Mouse (Mus musculus): ENCODE data around the gene Osbpl6.
A peak's percentile ranks its signal among the peaks of the same experiment; 100 is the strongest.

Osbpl6 gene

DNA sequence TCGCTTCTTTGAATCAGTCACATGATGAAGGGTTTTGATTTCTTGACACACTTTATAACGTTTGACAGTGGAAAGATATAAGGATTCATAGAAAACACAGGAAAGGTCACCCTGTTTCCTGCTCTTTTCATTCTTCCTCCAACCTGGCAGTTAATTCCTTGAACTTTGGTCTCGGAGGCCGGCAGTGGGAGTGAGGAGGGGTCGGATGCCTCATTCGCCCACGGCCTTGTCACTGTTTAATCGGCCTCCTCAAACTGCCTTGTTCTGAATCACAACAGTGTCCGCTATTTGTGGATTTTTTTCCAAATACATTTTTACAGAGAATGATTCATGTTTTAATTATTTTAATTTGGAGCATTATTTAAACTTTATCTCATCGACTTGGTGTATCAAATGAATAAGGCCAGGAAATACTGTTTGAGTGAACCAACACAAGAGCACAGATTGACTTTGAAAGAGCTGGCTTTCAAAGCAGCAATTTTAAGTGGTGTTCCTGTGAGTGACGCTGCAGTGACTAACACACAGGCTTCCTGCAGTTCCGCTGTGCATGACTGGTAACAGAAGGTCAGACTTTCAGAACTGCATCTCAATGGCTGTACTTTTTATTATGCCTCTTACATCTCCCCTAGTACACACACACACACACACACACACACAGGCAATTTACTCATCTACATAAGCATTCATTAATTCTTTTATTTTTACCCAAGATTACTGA is 98.0 kb downstream of the Osbpl6 start:
- DNase-seq, result no peak

DNA sequence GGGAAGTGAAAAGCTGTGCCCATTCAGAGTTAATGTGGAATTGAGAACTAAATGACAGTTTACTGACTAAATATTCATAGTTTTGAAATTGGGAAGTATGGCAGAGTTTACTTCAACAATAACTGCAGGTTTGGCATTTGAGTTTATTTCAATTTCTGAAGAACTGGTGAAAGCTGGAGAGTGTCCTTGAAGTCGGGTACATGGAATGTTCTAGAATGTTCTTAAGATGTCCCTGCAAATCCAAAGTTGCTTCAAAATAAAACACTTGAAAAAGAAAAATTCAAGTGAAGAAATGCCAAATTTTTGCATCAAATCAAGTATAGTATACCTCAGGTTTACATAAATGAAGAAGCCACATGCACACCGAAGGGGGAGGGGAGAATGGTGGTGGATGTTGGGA is 98.7 kb downstream of the Osbpl6 start:
- DNase-seq, result no peak

DNA sequence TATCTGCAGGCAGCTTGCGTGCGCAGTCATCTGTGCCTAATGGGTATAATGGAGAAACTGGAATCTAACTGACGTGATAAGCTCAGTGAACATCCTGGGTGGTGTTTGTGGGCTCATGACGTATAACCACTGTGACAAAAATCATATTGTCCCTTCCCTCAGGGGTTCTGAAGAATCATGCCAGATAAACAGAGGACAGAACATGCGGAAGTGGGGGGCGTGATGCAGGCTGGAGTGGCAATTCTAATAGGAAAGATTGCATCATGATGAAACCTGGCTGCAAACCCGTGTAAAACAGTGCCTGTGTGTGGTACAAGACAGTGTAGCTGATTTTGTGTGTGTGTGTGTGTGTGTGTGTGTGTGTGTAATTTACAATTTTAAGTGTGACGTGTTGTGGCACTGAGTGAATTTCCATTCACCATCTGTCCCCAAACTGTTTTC is 105.0 kb downstream of the Osbpl6 start:
- peak in 1 of 2 experiments; percentile 15 for DNase-seq

DNA sequence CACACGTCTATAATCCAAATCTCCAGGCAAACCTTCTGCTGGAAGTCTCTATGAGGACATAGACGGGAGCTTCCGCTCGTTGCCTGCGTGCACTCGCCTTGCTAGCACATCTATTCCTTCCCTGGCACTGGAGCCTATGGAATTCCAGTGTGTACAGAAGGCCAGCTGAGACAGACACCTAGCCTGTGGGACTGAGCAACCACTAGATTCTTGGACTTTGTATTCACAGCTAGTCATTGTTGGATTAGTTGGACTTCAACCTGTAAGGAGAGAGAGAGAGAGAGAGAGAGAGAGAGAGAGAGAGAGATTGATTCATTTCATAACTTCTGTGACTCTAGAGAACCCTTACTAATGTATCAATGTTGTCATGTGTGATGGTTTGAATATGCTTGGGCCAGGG is 105.8 kb downstream of the Osbpl6 start:
- no peak for DNase-seq

DNA sequence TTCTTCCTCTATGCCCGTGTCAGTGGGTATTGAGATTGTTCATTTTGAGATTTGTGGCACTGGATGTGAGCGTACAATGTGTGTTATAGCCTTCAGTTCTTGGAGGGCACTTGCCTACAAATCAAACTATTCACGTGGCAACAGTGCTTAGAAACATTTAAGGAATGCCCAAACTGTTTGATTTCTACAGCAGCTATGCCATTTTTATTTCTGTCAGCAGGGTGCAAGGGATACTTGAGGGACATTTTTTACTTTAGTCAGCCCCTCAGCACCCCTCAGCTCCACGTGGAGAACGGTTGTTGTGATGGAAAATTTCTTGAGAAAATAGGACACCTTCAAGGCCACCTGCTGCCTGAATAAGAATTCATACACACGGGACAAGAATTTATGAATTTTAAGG is 106.6 kb downstream of the Osbpl6 start:
- DNase-seq, result no peak

DNA sequence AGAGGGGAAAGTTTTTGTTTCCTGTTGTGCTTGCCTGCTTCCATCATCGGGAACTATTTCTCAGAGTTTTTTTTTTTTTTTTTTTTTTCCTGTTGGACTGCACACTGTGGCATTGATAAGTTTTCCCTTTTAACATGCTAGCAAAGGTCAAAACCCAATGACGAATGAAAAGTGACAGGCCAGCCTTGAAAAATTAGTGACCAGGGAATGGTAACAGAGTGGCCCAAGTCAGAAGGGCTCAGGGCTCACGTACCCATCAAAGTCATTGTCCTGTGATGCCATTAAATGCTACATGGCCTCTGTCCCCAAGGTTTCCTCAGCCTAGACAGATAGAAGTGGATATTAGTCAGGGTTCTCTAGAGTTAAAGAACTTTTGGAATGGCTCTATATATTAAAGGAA is 107.0 kb downstream of the Osbpl6 start:
- no peak for DNase-seq

DNA sequence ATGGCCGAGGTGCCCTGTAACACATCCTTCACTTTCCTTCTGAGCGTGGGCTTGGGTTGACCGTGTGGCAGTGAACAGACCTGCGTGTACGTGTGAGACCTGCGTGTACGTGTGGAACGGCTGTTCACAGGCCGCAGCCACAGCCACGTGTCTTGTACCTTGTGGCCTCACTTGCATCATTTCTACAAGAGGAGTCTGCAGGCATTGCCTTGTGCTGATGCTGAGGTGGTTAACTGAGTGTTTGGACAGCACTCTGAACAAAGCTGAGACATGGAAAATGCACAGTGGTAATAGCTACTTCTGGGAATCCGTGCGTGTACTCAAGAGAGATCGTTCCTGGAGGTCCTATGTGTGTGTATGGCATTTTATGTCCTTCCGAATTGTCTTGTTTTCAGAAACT is 111.2 kb downstream of the Osbpl6 start:
- DNase-seq, result no peak

DNA sequence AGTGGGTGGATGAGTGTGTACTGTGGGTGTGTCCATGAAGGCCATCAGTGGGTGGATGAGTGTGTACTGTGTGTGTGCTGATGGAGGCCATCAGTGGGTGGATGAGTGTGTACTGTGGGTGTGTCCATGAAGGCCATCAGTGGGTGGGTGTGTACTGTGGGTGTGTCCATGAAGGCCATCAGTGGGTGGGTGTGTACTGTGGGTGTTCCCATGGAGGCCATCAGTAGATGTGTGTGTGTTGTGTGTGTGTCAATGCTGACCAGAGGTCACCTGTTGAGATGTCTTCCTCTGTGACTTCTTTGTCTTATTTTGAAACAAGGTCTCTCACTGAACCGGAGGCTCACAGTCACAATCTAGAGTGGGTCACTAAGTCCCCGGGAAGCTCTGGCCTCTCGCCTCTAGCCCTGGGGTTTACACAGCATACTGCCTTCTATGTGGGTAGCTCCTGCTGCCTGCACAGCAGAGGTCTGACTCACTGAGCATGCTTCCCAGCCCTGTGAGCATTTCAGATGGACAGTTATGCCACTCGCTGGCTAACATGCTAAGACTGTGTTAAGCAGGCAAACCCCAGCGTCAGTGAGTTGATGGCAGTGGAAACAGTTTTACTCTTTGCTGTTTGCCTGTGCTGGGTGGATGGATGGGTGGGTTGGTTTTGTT is 112.2 kb downstream of the Osbpl6 start:
- no peak for DNase-seq

DNA sequence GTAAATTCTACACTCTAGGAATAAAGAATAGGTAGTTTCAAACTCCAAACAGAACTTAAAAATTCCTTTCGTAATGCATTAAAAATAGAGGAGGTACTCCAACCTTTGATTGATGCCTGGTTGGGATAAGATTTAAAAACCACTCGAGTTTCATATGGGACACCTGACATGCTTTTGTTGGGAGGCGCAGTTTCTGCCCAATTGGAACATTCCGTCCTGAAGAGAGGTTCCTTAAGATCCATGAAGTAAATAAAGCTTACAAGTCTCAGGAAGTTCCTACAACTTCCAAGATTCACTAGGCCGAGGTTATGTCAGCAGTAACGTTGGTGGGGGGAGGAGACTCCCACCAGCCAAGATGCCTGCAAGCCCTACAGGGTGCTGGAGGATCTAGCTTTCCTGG is 115.3 kb downstream of the Osbpl6 start:
- no peak for DNase-seq

DNA sequence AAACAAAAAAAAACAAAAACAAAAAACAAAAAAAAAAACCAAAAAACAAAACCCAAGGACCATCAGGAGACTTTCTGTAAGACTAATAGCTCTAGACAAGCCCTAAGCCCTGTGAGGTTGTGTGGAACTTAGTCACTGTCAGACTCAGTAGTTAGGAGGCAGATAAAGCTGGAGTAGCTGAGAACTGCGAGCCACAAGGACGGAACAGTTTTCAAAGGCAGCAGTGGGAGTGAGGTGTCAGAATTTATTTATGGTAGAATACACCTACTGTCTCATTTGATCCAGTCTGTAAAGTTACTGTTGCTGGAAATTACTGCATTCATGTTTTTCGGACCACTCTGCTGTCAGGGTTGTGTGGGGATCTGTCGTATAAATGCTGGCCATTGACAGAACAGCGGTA is 118.1 kb downstream of the Osbpl6 start:
- no peak for DNase-seq

DNA sequence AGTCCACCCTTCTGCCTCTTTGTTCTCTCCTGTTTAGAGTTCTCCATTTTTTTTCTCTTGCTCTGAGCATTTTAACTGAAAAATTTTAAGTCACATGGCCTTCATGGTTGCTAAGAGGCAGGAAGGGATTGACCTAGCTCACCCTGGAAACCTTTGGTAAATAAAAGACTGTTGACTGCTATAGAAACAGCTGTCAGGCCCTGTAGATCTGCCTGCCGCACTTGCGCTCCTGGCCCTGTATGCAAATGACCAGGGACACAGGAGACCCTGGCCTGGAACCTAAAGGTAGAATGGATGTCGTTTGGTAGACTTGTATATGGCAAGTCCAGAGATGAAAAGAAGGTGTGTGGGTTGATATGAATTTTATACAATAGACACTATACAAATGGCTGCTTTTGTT is 119.3 kb downstream of the Osbpl6 start:
- DNase-seq, result no peak

DNA sequence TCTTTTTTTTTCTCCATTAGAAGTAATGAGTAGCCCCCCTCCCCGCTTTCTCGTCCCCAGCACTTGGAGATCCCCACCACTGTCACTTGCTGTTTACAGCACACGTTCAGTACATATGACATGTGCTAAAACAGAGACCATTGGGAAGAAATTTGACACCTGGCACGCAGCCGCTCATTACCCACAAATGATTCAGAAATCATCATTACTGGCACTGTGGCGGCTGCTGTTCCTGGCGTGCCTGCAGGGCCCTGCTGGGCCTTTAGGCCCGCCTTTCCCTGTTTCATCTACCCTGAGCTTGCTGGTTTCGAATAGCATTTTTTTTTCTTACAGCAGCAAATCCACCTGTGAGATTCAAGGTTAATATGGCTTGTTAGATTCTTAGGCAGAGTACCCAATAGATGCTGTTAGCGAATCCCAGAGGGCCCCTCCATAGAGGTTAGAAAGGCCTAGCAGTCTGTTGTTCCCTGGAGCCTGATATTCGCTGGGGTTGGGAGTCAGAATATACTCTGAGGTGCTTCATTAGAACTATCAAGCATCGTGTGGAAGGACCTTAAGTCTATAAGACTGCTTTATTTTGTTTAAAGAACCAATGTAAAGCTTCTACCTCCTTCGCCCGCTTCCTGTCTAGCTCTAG is 126.3 kb downstream of the Osbpl6 start:
- DNase-seq, result peak; percentile 46 to 60

DNA sequence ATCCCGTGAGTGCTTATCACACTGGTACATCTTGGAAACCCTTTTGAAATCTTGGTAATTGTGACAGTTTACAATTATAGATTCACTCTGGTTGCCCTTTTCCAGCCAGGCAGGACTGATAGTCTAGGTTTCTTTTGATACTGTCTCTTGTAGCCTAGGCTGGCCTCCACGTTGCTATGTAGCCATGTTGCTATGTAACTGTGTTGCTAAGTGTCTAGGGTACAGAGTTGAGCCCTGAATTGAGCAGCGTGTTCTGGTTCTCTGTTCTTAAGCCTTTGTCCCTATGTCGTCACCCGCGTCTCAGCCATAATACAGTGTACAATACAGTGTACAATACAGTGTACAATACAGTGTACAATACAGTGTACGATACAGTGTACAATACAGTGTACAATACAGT is 128.6 kb downstream of the Osbpl6 start:
- DNase-seq, result no peak

DNA sequence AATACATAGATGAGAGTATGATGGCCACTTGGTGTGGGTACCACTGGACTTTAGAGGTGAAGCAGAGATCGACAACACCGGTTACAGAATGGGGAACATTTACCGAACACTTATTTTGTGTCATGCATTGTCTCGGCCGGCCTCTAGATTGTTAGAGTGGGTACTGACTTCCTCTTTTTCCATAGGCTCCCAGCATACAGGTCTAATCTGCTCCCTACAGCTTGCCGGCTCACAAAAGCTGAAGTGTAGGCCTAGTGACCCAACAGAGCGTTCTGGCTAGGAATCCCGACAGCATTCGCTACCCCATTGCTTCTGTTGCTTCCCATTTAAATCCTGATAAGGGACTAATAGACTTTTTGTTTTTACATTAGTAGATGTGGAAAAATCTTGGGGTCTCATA is 135.6 kb downstream of the Osbpl6 start:
- DNase-seq, result no peak

DNA sequence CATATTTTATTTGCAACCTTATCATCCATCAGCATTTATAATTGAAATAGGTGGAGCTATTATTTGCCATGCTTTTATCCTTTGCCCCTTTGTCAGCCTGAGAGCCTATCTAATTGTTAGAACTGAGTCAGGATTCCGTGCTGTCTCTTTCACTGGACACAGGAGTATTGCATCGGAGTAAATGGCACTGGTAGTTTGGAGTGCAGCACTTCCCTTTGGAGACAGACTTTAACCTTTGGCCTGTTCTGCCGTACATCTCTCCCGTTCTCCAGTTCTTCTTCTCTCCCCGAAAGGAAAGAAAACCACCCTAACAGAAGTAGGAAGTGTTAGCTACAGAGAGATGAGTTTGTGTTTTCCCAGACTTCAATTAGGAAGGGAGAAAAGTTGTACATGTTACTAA is 136.6 kb downstream of the Osbpl6 start:
- DNase-seq, result no peak

DNA sequence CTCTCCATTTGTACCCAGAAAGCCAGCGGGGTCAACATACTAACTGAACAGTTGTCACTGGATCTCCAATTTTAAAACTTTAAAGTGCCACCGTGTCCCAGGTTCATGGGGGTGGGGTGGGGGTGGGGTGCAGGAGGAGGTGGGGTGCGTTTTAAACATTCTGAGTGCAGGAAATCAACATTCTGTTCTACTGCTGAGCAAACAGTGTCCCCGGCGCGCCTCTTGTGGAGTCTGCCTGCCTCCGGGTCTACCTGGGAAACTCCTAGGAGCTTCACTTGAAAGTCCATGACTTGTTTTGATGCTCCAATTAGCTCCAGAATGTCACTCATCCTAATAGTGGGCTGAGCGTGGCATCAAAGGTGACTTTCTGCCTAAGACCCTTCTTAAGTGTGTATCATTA is 139.2 kb downstream of the Osbpl6 start:
- no peak for DNase-seq

DNA sequence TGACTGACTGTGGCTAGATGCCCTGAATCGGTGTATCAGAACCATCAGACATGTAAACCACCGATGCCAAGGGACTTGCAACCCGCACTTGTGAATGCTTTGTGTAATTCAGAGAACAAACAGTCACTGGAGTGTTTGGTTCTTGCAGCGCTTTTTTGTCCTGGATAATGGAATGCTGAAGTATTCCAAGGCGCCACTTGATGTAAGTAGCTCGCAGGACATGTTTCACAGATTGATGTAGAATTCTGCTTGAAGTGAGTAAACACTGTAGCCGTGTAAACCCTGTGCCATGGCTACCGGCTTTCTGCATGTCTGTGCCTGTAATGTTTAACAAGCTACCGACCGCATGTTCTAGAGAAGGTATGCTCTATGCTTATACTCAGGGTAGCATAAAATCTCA is 141.9 kb downstream of the Osbpl6 start:
- no peak for DNase-seq

DNA sequence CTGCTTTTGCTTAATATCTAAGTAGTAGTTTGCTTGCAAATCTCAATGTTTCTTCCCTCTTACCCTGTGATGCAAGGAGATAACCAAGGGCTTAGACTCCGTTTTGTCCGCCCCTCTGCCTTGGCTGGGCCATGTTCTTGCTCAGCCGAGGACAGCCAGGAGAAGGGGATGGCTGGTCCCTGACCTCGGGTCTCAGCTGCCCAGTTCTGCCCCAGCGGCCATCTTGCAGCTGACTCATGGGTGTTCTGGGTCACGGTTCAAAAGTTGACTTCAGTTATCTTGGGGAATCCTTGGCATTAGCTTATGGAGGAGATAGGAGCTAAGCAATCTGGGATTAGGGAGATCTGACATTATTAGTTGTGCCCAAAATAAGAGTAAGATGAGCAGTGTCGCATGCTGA is 142.5 kb downstream of the Osbpl6 start:
- no peak for DNase-seq

DNA sequence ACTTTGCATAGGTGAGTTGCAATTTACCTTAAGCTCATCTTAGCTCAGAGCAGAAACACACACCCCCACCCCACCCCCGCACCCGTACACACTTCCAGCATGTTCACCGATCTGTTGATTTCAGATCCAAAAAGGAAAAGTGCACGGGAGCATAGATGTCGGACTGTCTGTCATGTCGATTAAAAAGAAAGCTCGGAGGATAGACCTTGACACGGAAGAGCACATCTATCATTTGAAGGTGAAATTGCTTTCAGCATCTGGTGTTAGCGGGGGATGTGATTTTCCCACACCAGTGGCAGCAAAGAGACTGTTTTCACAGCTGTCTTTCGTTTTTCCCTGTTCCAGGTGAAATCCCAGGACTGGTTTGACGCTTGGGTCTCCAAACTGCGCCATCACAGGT is 143.0 kb downstream of the Osbpl6 start:
- no peak for DNase-seq

DNA sequence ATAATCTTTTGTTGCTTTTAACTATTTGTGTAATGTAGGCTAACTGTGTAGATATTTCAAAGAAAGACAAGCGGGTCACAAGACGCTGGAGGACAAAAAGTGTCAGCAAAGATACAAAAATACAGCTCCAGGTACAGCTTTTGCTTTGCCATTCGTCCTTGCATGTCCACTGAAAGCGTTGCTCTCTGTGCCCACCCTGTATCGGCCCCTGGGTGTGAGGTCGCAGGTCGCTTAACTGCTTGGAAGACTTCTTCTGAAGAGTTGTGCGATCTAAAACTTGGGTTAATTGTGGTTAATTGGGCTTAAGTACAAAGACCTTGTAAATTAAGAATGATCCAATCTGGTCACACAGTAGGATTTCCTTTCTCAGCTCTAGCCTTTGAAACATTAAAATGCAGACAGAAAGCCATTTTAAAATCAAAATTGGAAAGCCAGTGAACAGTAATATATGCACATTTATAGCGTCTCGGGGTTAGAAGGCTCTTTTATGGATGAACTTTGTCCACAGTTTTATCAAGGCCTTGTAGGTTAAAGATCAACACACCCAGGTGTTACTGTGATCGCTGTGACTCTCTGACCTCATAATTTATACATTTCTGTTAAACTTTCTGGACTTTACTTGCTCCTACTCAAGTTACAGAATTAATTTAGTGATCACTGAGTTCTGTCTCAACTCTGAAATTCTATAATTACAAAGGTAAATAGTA is 149.7 kb downstream of the Osbpl6 start:
- DNase-seq, result no peak

DNA sequence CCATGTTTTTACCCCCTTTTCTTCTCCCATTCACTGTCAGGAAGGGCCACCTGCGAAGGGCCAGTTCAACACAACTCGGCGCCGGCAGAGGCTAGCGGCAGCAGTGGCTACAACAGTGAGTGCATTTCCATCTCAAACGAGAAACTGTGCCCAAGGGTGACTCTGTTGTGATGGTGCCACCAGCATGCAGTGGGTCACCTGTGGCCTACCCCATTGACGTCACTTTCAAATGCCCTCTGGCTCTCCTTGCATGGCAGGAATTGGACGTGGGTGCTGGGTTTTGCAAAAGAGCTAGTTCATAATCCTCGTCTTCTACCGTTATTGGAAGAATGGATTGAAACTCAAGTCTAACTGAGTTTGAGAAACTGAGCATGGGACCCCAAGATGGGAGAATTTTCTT is 153.8 kb downstream of the Osbpl6 start:
- DNase-seq, result no peak

DNA sequence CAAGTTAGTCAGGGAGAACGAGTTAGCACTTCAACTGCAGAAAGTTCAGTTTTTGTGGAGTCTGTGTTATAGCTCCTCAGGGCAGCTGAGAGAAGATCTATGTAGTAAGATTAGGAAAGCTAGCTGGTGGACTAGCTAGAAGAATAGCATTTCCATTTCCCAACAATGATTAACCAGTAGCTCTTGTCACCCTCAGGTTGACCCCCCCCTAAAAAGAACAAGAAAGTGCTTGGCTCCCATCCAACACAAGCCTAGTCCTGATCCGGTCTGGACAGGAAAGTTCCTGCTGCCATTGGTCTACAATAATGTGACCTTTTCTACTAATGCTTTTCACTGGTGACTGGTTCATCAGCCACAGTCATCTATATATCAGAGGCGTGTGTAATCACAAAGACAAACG is 157.6 kb downstream of the Osbpl6 start:
- DNase-seq, result no peak

DNA sequence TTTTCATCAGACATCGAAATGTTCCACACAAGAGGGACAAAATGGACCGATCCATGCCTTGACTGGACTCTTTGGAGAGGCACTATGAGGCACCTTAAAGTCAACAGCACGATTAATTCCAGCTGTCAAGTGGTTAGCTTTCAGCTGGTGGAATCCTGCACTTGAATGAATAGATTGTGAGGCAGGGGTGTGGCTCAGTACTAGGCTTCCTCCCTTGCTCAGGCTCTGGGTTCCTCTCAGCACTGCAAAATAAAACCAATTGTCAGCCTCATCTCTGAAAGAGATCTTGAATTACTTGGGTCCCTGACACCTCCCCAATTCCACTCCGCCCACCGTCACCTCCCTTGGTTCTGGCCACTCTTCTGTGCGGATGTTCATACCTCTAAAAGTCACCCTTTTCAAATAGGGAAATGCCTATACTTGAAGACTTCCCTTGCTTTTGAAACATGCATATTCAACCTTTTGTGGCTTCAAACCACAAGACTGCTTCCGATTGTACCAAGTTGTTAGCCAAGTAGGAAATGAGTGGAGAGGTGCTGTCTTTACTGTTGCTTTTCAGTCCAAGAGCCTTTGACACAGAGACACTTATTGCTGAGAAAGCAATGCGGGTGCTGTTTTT is 160.7 kb downstream of the Osbpl6 start:
- DNase-seq, result no peak

Data from cerebellum, postnatal 14 days (tissue).